Mouse (Mus musculus) intestine, embryonic 15.5 days (tissue): ENCODE results near the gene Asap2. TPM values are rescaled to one million over a fixed set of nuclear protein-coding genes. Genes with fewer than 3 reads are reported as not detected.
A peak's percentile ranks its signal among the peaks of the same experiment; 100 is the strongest.

Experiments
- ATAC-seq: fragments of 200-750 bp; cut with Nextera tagmentation; 2 replicates; pipeline ENCODE4 v1.8.0; 2017; ENCODE audit warnings: moderate TSS enrichment, moderate library complexity
- H3K27ac ChIP-seq: fragments of 300-500 bp; sonication (generic); 2 replicates; pipeline ENCODE4 v1.5.1; 2015; ENCODE audit warnings: mild to moderate bottlenecking, inconsistent platforms
- H3K27me3 ChIP-seq: fragments of 300-500 bp; sonication (generic); replicated peaks from 2 replicates; pipeline ENCODE4 v1.6.1; 2015; ENCODE audit warnings: inconsistent platforms
- H3K36me3 ChIP-seq: fragments of 300-500 bp; sonication (generic); 2 replicates; pipeline ENCODE4 v1.6.1; 2015; ENCODE audit warnings: inconsistent platforms
- H3K4me1 ChIP-seq: fragments of 300-500 bp; sonication (generic); replicated peaks from 2 replicates; pipeline ENCODE4 v1.6.1; 2015; ENCODE audit warnings: inconsistent platforms
- H3K4me2 ChIP-seq: fragments of 300-500 bp; sonication (generic); replicated peaks from 2 replicates; pipeline ENCODE4 v1.6.1; 2015; ENCODE audit warnings: mild to moderate bottlenecking, inconsistent platforms
- H3K4me3 ChIP-seq: fragments of 300-500 bp; sonication (generic); replicated peaks from 2 replicates; pipeline ENCODE4 v1.5.1; 2015; ENCODE audit warnings: inconsistent platforms
- H3K9ac ChIP-seq: fragments of 300-500 bp; sonication (generic); 2 replicates; pipeline ENCODE4 v1.6.1; 2015; ENCODE audit warnings: inconsistent platforms
- H3K9me3 ChIP-seq: fragments of 300-500 bp; sonication (generic); 2 replicates; pipeline ENCODE4 v1.6.1; 2016; ENCODE audit warnings: inconsistent platforms
- WGBS: fragments of 180-500 bp; shearing (Covaris S2); methylation state at CpG from one replicate; pipeline ENCODE4 v1.1.7; 2015; 5-methylcytosine and 5-hydroxymethylcytosine counted together
- polyA plus RNA-seq: library from polyadenylated mRNA; unstranded; fragments of >200 nt; fragmentation: Nextera tagmentation; extraction: Ambion mirVana; gene quantifications from 2 replicates; pipeline ENCODE4 v1.2.1, GENCODE M21; 2015

Gene Asap2
- polyA plus RNA-seq, 1 experiment from 2014 or later = 6.9 TPM

DNA sequence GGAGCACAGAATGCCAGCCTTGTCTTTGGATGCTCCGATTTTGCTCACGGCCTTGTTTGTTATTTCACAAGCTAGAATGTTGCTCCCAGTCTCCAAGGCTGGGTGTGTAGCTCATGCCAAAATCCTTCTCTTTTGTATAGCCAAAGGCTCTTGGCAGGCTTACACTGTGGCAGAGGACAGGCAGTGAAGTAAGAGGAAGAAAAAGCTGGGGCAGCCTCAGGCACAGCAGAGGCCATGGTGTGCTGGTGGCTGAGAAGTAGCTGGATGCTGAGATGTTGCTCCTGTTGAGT is 146.1 kb downstream of the Asap2 start:
- 54% methylated on average over 2 of the region's 2 CpGs for WGBS
- H3K9me3 ChIP-seq = no peaks in the 10 kb centered on the region
- H3K27me3 ChIP-seq = no peaks in the 10 kb centered on the region
- H3K4me2 ChIP-seq = no peak overlapping the region
- peaks cover 48% of the 10 kb centered on the region for H3K4me1 ChIP-seq
- H3K36me3 ChIP-seq = no peaks in the 10 kb centered on the region
- ATAC-seq = peak; percentile 18
- H3K4me3 ChIP-seq = no peak overlapping the region
- no peak overlapping the region for H3K9ac ChIP-seq
- peak overlapping the region; percentile 77 for H3K27ac ChIP-seq

DNA sequence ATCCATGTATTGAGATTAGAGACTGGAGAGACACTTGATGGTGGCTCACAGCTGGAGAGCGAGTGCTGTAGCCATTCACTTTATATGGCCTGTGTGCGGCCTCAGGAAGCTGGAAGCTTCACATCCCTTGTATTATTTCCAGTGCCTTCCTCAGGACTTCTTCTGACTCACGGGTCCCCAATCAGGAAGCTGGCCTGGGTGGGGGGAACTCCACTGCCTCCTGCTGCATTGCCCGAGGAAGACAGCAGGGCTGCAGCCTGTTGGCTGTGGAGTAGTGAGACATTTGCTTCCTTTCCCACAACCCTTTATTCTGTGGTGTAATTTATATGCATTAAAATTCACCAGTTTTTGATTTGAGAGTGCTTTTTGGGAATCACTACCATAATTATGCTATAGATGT is 149.3 kb downstream of the Asap2 start:
- H3K4me2 ChIP-seq = no peak overlapping the region
- H3K4me1 ChIP-seq = peaks cover 30% of the 10 kb centered on the region
- 58% methylated on average over 4 of the region's 4 CpGs for WGBS
- H3K9ac ChIP-seq = no peak overlapping the region
- H3K27ac ChIP-seq = no peak overlapping the region
- ATAC-seq = no peak
- no peaks in the 10 kb centered on the region for H3K27me3 ChIP-seq
- no peak overlapping the region for H3K4me3 ChIP-seq
- H3K36me3 ChIP-seq = no peaks in the 10 kb centered on the region
- H3K9me3 ChIP-seq = no peaks in the 10 kb centered on the region

DNA sequence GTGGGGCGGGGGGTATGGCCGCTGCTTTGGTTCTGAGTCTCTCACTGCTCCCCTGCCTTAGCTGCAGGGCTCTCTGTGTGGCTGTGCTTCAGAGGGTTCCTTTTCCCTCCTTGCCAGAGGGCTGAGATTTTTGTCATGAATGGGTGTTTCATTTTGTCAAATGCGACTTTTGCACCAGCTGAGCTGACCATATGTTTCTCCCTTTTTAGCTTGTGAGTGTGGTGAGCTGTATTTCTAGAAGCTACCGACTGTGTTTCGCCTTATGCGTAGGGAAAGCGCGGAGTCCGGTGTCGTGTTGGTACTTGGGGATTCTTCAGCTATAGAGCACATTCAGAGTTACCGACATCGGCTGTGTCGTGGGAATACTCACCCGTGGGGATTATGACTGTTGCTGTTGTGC is 149.9 kb downstream of the Asap2 start:
- WGBS = 95% methylated on average over 14 of the region's 14 CpGs
- no peak overlapping the region for H3K27ac ChIP-seq
- no peak overlapping the region for H3K9ac ChIP-seq
- no peak overlapping the region for H3K4me3 ChIP-seq
- H3K4me1 ChIP-seq = peaks cover 31% of the 10 kb centered on the region
- H3K4me2 ChIP-seq = no peak overlapping the region
- no peaks in the 10 kb centered on the region for H3K36me3 ChIP-seq
- ATAC-seq = no peak
- no peaks in the 10 kb centered on the region for H3K9me3 ChIP-seq
- no peaks in the 10 kb centered on the region for H3K27me3 ChIP-seq

DNA sequence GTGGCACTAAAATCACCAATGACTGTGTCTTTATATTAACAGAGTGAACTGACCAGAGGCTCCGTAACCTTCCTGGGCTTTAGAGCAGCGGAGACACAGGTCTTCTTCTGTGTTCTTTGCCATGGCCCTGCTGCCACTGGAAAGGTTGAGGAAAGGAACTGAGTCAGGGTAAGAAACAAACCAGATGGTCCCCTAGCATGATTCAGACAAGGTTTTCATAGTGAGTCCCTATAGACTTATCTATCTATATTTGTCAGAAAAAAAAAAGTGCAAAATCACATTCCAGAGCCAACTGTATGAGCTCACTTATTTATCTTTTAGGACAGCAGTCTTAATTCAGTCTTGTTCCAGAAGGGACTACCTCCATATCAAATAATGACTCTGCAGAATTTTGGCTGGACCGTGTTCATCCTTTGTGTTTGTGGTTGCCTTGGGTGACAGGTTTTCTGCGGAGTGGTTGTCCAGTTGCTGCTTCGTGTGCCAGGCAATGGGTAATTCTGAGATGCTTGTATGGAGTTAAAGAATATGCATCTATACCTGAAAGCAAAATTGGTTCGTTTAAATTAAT is 150.6 kb downstream of the Asap2 start:
- Histone ChIP-seq H3K4me1 (peaks cover 26% of the 10 kb centered on the region), H3K27ac (no peak overlapping the region), H3K9me3 (no peaks in the 10 kb centered on the region), H3K36me3 (no peaks in the 10 kb centered on the region), H3K4me3 (no peak overlapping the region), H3K4me2 (no peak overlapping the region), H3K27me3 (no peaks in the 10 kb centered on the region), H3K9ac (no peak overlapping the region)
- no peak for ATAC-seq
- WGBS = 93% methylated on average over 6 of the region's 6 CpGs

DNA sequence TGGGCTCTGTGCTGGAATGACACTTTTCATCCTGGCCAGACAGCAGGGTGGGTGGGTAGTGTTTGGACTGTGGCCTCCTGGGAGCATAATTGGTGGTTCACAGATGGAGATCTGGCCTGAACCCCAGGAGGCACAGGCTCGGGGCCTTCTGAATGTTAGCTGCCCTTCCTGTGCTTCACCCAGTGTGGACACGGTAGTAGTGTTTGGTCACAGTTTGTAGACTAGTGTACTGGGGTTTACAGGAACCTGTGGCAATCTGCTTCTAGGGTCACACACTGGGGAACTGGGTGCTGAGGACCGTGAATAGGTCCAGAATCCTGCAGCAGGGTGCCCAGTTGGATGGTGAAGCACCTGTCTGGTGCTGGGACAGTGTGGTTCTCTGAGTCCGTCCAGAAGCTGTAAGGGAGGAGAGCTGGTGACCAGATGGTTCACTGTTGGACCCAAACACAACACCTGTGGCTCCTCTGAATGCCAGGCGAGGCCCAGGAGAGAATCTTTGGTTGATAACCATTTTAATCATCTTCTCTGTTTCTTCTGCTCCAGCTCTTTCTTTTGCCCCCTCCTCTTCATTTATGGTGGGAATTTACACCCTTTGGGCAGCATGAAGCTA is 151.5 kb downstream of the Asap2 start:
- H3K9me3 ChIP-seq = no peaks in the 10 kb centered on the region
- ATAC-seq = no peak
- no peaks in the 10 kb centered on the region for H3K27me3 ChIP-seq
- no peaks in the 10 kb centered on the region for H3K36me3 ChIP-seq
- no peak overlapping the region for H3K27ac ChIP-seq
- peaks cover 18% of the 10 kb centered on the region for H3K4me1 ChIP-seq
- H3K4me3 ChIP-seq = no peak overlapping the region
- WGBS = 75% methylated on average over 5 of the region's 5 CpGs
- no peak overlapping the region for H3K9ac ChIP-seq
- H3K4me2 ChIP-seq = no peak overlapping the region

DNA sequence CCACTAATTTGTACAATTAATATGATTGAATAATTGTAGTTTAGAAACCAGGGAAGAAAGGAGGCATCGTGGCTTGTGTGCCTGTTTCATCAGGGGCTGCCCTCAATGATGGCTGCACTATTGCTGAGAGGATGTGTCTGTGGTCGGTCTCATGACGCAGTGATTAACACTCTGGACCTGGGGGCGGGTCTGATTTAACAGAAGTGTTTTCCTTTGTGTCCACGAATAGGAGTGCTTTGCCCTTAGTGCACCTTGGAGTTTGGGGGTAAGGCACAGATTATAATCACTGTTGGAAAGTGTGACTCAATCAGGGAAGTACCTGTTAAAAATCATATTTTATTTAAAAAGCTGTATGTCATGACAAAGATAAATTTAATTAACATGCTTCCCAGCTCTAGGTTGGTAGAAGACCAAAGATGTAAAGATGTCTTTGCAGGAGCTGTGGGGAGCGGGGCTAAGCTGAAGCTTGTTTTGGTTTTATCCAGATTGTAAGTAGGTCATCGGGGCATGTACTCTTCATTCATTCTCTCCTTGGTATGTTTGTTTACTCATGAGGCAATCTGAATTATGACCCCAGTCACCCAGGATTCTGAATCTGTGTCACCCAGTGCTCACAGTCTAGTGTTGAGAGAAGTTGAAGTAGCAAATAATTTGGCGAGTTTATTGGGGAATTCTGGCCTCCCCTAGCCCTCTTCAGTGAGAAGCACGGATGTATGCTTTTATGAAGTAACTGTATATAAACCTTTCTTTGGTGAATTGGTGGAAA is 152.4 kb downstream of the Asap2 start:
- H3K4me3 ChIP-seq = no peak overlapping the region
- H3K4me1 ChIP-seq = peaks cover 17% of the 10 kb centered on the region
- no peak overlapping the region for H3K4me2 ChIP-seq
- WGBS = 63% methylated on average over 9 of the region's 9 CpGs
- H3K27me3 ChIP-seq = no peaks in the 10 kb centered on the region
- H3K36me3 ChIP-seq = no peaks in the 10 kb centered on the region
- no peak overlapping the region for H3K9ac ChIP-seq
- no peaks in the 10 kb centered on the region for H3K9me3 ChIP-seq
- H3K27ac ChIP-seq = no peak overlapping the region
- peak; percentile 65 for ATAC-seq

DNA sequence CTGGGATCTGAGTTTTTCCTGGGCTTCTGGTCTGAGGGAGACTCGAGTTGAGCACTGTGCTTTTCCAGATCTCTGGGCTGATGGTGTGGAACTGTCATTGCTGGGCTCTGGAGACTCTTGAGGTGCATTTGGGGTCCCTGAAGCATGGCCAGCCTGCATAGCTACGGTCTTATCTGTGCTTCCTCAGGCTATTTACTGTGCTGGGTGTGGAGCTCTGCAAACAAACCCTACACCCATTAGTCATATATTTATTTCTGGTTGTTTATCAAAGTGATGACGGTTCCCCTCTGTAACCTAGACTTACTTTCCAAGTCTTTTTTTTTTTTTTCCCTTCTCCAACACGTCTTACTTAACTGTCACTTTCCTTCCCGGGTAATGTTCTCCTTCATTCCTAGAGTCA is 154.3 kb downstream of the Asap2 start:
- no peak overlapping the region for H3K4me3 ChIP-seq
- no peaks in the 10 kb centered on the region for H3K27me3 ChIP-seq
- peaks cover 11% of the 10 kb centered on the region for H3K4me1 ChIP-seq
- H3K36me3 ChIP-seq = no peaks in the 10 kb centered on the region
- no peak overlapping the region for H3K9ac ChIP-seq
- peak; percentile 54 for ATAC-seq
- H3K9me3 ChIP-seq = no peaks in the 10 kb centered on the region
- 41% methylated on average over 5 of the region's 5 CpGs for WGBS
- no peak overlapping the region for H3K27ac ChIP-seq
- no peak overlapping the region for H3K4me2 ChIP-seq

DNA sequence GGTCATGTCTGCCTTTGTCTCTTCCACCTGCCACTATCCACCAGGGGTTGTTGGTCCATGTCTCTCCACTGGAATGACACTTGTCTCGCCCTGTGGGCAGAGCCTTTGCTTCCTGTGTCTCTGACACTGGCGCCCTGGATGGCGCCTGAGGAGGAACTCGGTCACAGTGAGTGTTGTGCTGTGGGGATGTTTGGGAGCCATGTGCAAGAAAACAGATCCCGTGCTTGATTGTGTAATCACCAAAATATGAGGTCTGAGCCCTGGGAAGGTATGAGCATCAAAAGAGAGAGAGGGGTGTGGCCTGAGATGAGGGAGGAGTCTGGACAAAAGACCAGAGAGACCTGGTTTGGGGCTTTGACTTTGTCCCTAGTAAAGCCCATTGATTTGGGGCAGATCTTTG is 154.8 kb downstream of the Asap2 start:
- no peaks in the 10 kb centered on the region for H3K36me3 ChIP-seq
- no peak overlapping the region for H3K27ac ChIP-seq
- H3K9ac ChIP-seq = no peak overlapping the region
- no peak overlapping the region for H3K4me3 ChIP-seq
- peaks cover 11% of the 10 kb centered on the region for H3K4me1 ChIP-seq
- whole genome bisulfite sequencing = 78% methylated on average over 5 of the region's 5 CpGs
- no peaks in the 10 kb centered on the region for H3K9me3 ChIP-seq
- ATAC-seq = peak; percentile 29
- no peaks in the 10 kb centered on the region for H3K27me3 ChIP-seq
- no peak overlapping the region for H3K4me2 ChIP-seq

DNA sequence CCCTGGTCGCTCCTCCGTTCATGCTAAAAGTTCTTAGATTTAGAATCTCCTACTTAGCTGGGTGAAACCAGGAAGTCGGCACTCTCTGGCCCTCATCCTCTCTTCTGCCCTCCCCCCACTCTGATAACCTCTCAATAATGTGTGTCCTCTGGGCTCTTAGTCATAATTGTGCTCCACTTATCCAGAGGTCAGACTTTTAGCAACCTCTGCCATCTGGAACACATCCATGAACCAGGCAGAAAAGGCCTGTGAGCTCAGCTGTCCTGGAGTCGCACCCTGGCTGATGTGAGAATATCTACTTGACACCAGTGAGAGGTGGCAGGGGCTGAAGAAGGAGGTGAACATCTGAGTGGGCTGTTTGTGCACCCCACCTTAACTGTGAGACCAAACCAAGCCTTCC is 156.6 kb downstream of the Asap2 start:
- Histone ChIP-seq H3K27ac (no peak overlapping the region), H3K4me3 (no peak overlapping the region), H3K4me2 (no peak overlapping the region), H3K36me3 (no peaks in the 10 kb centered on the region), H3K27me3 (no peaks in the 10 kb centered on the region), H3K9ac (no peak overlapping the region), H3K9me3 (no peaks in the 10 kb centered on the region), H3K4me1 (peaks cover 6% of the 10 kb centered on the region)
- WGBS = 57% methylated on average over 4 of the region's 4 CpGs
- ATAC-seq = no peak

DNA sequence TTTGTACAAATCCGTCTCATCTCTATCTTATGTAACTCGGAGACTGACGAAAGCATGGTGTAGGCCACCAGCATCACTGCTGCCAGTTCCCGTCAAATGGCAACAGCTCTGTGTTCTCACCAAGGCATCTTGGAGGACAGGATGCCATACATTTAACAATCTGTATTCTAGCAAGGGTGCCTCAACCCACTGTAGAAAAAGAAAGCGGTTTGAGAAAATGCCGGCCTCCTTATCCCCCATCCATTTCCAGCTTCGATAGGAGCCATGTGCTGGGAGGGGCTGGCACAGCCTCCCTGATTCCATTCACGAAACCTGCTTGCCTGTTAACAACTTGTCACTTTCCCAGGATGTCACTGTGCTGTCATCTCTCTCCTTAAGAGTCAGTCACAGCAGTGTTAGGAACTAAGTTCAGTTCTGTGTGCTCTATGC is 163.0 kb downstream of the Asap2 start:
- Histone ChIP-seq H3K4me2 (no peak overlapping the region), H3K9ac (no peak overlapping the region), H3K4me3 (no peak overlapping the region), H3K27ac (no peak overlapping the region), H3K9me3 (no peaks in the 10 kb centered on the region), H3K4me1 (peaks cover 3% of the 10 kb centered on the region), H3K27me3 (no peaks in the 10 kb centered on the region), H3K36me3 (no peaks in the 10 kb centered on the region)
- ATAC-seq = no peak
- 78% methylated on average over 8 of the region's 8 CpGs for WGBS

DNA sequence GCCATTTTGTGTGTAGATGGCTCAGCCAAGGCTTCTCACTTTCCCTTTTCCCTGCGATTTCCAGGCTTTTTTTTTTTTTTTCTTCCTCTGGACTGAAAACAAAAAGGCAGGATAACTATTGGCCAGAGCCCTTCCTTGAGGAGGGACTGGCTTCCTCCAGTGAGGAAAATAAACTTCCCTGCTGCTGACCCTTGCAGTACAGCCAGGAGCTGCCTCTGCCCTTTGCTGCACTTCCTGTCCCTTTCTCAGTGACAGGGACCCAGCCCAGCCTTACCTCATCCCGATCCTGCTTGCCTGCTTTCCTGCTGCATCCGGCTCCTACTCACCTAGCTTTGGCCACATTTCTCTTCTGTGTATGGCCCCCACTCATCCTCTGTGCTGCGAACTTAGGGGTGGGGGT is 164.8 kb downstream of the Asap2 start:
- Histone ChIP-seq H3K9ac (no peak overlapping the region), H3K4me2 (no peak overlapping the region), H3K36me3 (no peaks in the 10 kb centered on the region), H3K4me1 (peaks cover 8% of the 10 kb centered on the region), H3K27ac (no peak overlapping the region), H3K27me3 (no peaks in the 10 kb centered on the region), H3K9me3 (no peaks in the 10 kb centered on the region), H3K4me3 (no peak overlapping the region)
- peak; percentile 34 for ATAC-seq
- 39% methylated on average over 4 of the region's 4 CpGs for WGBS

DNA sequence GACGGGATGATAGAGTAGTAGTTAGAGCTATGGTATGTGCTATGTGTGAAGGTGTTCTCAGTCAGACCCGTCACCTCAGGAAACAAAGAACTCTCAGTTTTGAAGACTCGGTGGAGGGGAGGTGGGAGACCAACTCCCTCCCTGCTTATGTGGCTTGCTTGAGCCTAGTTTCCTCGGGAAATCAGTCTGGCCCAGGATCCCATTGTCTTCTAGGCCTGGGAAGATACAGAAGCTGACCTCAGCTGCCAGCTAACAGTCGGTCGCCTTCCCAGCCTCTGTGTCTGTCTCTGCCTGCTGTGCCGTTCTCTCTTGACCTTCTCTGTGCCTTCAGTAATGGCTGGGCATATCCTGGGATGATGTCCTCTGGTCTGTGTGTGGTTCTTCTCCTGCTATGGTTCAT is 169.0 kb downstream of the Asap2 start:
- Histone ChIP-seq H3K4me2 (no peak overlapping the region), H3K9ac (no peak overlapping the region), H3K4me3 (no peak overlapping the region), H3K4me1 (peaks cover 26% of the 10 kb centered on the region), H3K27ac (no peak overlapping the region), H3K9me3 (no peaks in the 10 kb centered on the region), H3K36me3 (no peaks in the 10 kb centered on the region), H3K27me3 (no peaks in the 10 kb centered on the region)
- WGBS = 63% methylated on average over 7 of the region's 7 CpGs
- no peak for ATAC-seq

DNA sequence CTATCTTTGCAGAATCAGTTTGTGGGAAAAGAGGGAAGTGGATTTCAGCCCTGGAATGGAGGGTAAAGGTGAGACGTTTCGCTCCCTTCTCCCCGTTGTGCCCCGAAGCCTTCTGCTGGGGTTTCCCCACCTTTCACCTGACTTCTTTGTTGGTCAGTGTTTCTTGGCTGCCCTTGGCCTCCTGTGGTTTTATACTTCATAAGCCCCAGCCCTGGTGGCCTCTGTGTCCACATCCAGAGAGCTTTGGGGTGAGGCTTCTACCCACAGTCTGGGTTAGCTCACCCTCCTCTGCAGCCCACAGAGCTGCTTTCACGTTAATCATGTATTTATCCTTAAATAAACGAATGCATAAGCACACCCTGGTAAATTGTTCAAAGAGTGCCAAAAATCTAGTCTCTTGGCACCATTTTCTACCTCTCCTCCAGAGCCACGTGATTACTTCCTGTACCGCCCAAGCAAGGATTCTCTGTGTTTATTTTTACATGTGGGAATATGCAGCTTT is 170.1 kb downstream of the Asap2 start:
- H3K27me3 ChIP-seq = no peaks in the 10 kb centered on the region
- no peak overlapping the region for H3K27ac ChIP-seq
- no peak overlapping the region for H3K4me3 ChIP-seq
- no peak overlapping the region for H3K4me2 ChIP-seq
- no peaks in the 10 kb centered on the region for H3K36me3 ChIP-seq
- no peak overlapping the region for H3K9ac ChIP-seq
- no peak for ATAC-seq
- 50% methylated on average over 8 of the region's 8 CpGs for WGBS
- peaks cover 31% of the 10 kb centered on the region for H3K4me1 ChIP-seq
- H3K9me3 ChIP-seq = no peaks in the 10 kb centered on the region
